Mouse (Mus musculus) neural tube, embryonic 15.5 days (tissue): ENCODE measurements at regions not wholly inside any gene's neighbourhood (a gene's known extent, or its start where the extent isn't known, plus 50 kb on each side); places are given as distances from the start of the nearest gene placed in this dataset.

ENCODE experiments used
- ATAC-seq: fragments of 200-750 bp; cut with Nextera tagmentation; 2 replicates; pipeline ENCODE4 v1.8.0; 2017; ENCODE audit warnings: mild to moderate bottlenecking, moderate TSS enrichment, moderate library complexity; ENCODE audit not compliant: low FRiP score
- H3K27ac ChIP-seq: fragments of 300-500 bp; sonication (generic); replicated peaks from 2 replicates; pipeline ENCODE4 v1.5.1; 2015; ENCODE audit warnings: mild to moderate bottlenecking, inconsistent platforms
- H3K27me3 ChIP-seq: fragments of 300-500 bp; sonication (generic); replicated peaks from 2 replicates; pipeline ENCODE4 v1.6.1; 2015; ENCODE audit warnings: inconsistent platforms
- H3K36me3 ChIP-seq: fragments of 300-500 bp; sonication (generic); 2 replicates; pipeline ENCODE4 v1.6.1; 2015; ENCODE audit warnings: inconsistent platforms
- H3K4me1 ChIP-seq: fragments of 300-500 bp; sonication (generic); 2 replicates; pipeline ENCODE4 v1.6.1; 2015; ENCODE audit warnings: inconsistent platforms
- H3K4me2 ChIP-seq: fragments of 300-500 bp; sonication (generic); 2 replicates; pipeline ENCODE4 v1.6.1; 2015; ENCODE audit warnings: inconsistent platforms, mild to moderate bottlenecking, moderate library complexity
- H3K4me3 ChIP-seq: fragments of 300-500 bp; sonication (generic); replicated peaks from 2 replicates; pipeline ENCODE4 v1.5.1; 2015; ENCODE audit warnings: mild to moderate bottlenecking, inconsistent platforms
- H3K9ac ChIP-seq: fragments of 300-500 bp; sonication (generic); replicated peaks from 2 replicates; pipeline ENCODE4 v1.6.1; 2015; ENCODE audit warnings: mild to moderate bottlenecking, inconsistent platforms
- H3K9me3 ChIP-seq: fragments of 300-500 bp; sonication (generic); replicated peaks from 2 replicates; pipeline ENCODE4 v1.6.1; 2016; ENCODE audit warnings: inconsistent platforms
- WGBS: fragments of 180-500 bp; shearing (Covaris S2); methylation state at CpG from one replicate; pipeline ENCODE4 v1.1.7; 2015; ENCODE audit warnings: mixed read lengths; 5-methylcytosine and 5-hydroxymethylcytosine counted together

GRCm38 (mm10) chr11:22669267-22669666 is 157.4 kb downstream of the Tmem17 start:
- 87% methylated on average over 4 of the region's 4 CpGs for WGBS
- no peak overlapping the region for H3K4me2 ChIP-seq
- no peaks in the 10 kb centered on the region for H3K9me3 ChIP-seq
- no peak overlapping the region for H3K27ac ChIP-seq
- no peak overlapping the region for H3K9ac ChIP-seq
- no peaks in the 10 kb centered on the region for H3K27me3 ChIP-seq
- no peak for ATAC-seq
- no peaks in the 10 kb centered on the region for H3K36me3 ChIP-seq
- no peak overlapping the region for H3K4me3 ChIP-seq
- peaks cover 11% of the 10 kb centered on the region for H3K4me1 ChIP-seq

- 29% methylated on average over 5 of the region's 5 CpGs for WGBS
- Histone ChIP-seq H3K27me3 (no peaks in the 10 kb centered on the region), H3K4me1 (peaks cover 11% of the 10 kb centered on the region), H3K9ac (no peak overlapping the region), H3K4me3 (no peak overlapping the region), H3K9me3 (no peaks in the 10 kb centered on the region), H3K36me3 (no peaks in the 10 kb centered on the region), H3K4me2 (no peak overlapping the region), H3K27ac (peak overlapping the region; percentile 65)
- ATAC-seq: peak; percentile 96
Observed at GRCm38 (mm10) chr11:22671791-22672490, 160.1 kb downstream of the Tmem17 start.

- no peaks in the 10 kb centered on the region for H3K36me3 ChIP-seq
- H3K4me2 ChIP-seq: no peak overlapping the region
- no peaks in the 10 kb centered on the region for H3K27me3 ChIP-seq
- ATAC-seq: no peak
- H3K4me3 ChIP-seq: no peak overlapping the region
- peaks cover 11% of the 10 kb centered on the region for H3K4me1 ChIP-seq
- WGBS: 80% methylated on average over 3 of the region's 3 CpGs
- H3K9me3 ChIP-seq: no peaks in the 10 kb centered on the region
- H3K9ac ChIP-seq: no peak overlapping the region
- H3K27ac ChIP-seq: no peak overlapping the region
Observed at GRCm38 (mm10) chr11:22675047-22675446, 163.2 kb downstream of the Tmem17 start.

GRCm38 (mm10) chr11:22675754-22676153 is 163.9 kb downstream of the Tmem17 start:
- ATAC-seq: no peak
- no peaks in the 10 kb centered on the region for H3K9me3 ChIP-seq
- H3K36me3 ChIP-seq: no peaks in the 10 kb centered on the region
- no peak overlapping the region for H3K27ac ChIP-seq
- peaks cover 11% of the 10 kb centered on the region for H3K4me1 ChIP-seq
- H3K27me3 ChIP-seq: no peaks in the 10 kb centered on the region
- no peak overlapping the region for H3K4me2 ChIP-seq
- H3K4me3 ChIP-seq: no peak overlapping the region
- H3K9ac ChIP-seq: no peak overlapping the region
- WGBS: 88% methylated on average over 1 of the region's 1 CpGs

GRCm38 (mm10) chr11:22677337-22677736 is 165.4 kb downstream of the Tmem17 start:
- no peaks in the 10 kb centered on the region for H3K27me3 ChIP-seq

GRCm38 (mm10) chr11:22684576-22684975 is 172.7 kb downstream of the Tmem17 start:
- no peaks in the 10 kb centered on the region for H3K9me3 ChIP-seq
- no peak for ATAC-seq
- 94% methylated on average over 4 of the region's 4 CpGs for WGBS

More at GRCm38 (mm10) chr11:22677337-22677736, 165.4 kb downstream of the Tmem17 start:
- no peaks in the 10 kb centered on the region for H3K9me3 ChIP-seq
- no peak overlapping the region for H3K27ac ChIP-seq
- ATAC-seq: no peak
- H3K36me3 ChIP-seq: no peaks in the 10 kb centered on the region
- no peak overlapping the region for H3K9ac ChIP-seq
- H3K4me1 ChIP-seq: peaks cover 3% of the 10 kb centered on the region; the same call in 1 of the 2 replicates
- no peak overlapping the region for H3K4me2 ChIP-seq
- no peak overlapping the region for H3K4me3 ChIP-seq
- 35% methylated on average over 2 of the region's 2 CpGs for WGBS

GRCm38 (mm10) chr11:22690829-22691228 is 169.9 kb downstream of the B3gnt2 start:
- Histone ChIP-seq H3K4me1 (no peaks in the 10 kb centered on the region), H3K4me2 (no peak overlapping the region), H3K4me3 (no peak overlapping the region), H3K36me3 (no peaks in the 10 kb centered on the region), H3K9ac (no peak overlapping the region), H3K9me3 (no peaks in the 10 kb centered on the region), H3K27me3 (no peaks in the 10 kb centered on the region), H3K27ac (no peak overlapping the region)
- WGBS: 93% methylated on average over 3 of the region's 3 CpGs
- no peak for ATAC-seq

More at GRCm38 (mm10) chr11:22684576-22684975, 172.7 kb downstream of the Tmem17 start:
- Histone ChIP-seq H3K9ac (no peak overlapping the region), H3K4me3 (no peak overlapping the region), H3K36me3 (no peaks in the 10 kb centered on the region), H3K27me3 (no peaks in the 10 kb centered on the region), H3K27ac (no peak overlapping the region), H3K4me1 (no peaks in the 10 kb centered on the region), H3K4me2 (no peak overlapping the region)

GRCm38 (mm10) chr11:22692281-22692857 is 168.4 kb downstream of the B3gnt2 start:
- 91% methylated on average over 5 of the region's 5 CpGs for WGBS
- H3K4me3 ChIP-seq: no peak overlapping the region
- ATAC-seq: no peak

GRCm38 (mm10) chr11:22692941-22693341 is 167.8 kb downstream of the B3gnt2 start:
- ATAC-seq: no peak
- 67% methylated on average over 1 of the region's 1 CpGs for WGBS

More at GRCm38 (mm10) chr11:22692281-22692857, 168.4 kb downstream of the B3gnt2 start:
- Histone ChIP-seq H3K9ac (no peak overlapping the region), H3K9me3 (no peaks in the 10 kb centered on the region), H3K4me2 (no peak overlapping the region), H3K27me3 (no peaks in the 10 kb centered on the region), H3K27ac (no peak overlapping the region), H3K36me3 (no peaks in the 10 kb centered on the region), H3K4me1 (no peaks in the 10 kb centered on the region)

GRCm38 (mm10) chr11:22693376-22693775 is 167.4 kb downstream of the B3gnt2 start:
- H3K4me3 ChIP-seq: no peak overlapping the region
- WGBS: 87% methylated on average over 2 of the region's 2 CpGs
- no peak overlapping the region for H3K9ac ChIP-seq
- no peak for ATAC-seq
- H3K36me3 ChIP-seq: no peaks in the 10 kb centered on the region
- no peaks in the 10 kb centered on the region for H3K9me3 ChIP-seq
- H3K4me1 ChIP-seq: peaks cover 8% of the 10 kb centered on the region
- H3K27ac ChIP-seq: no peak overlapping the region
- H3K27me3 ChIP-seq: no peaks in the 10 kb centered on the region
- no peak overlapping the region for H3K4me2 ChIP-seq

More at GRCm38 (mm10) chr11:22692941-22693341, 167.8 kb downstream of the B3gnt2 start:
- no peak overlapping the region for H3K4me2 ChIP-seq
- H3K27me3 ChIP-seq: no peaks in the 10 kb centered on the region
- no peak overlapping the region for H3K9ac ChIP-seq
- H3K4me1 ChIP-seq: peaks cover 3% of the 10 kb centered on the region
- no peaks in the 10 kb centered on the region for H3K36me3 ChIP-seq
- H3K4me3 ChIP-seq: no peak overlapping the region
- no peak overlapping the region for H3K27ac ChIP-seq
- H3K9me3 ChIP-seq: no peaks in the 10 kb centered on the region

- WGBS: 77% methylated on average over 2 of the region's 2 CpGs
- H3K27ac ChIP-seq: no peak overlapping the region
- no peaks in the 10 kb centered on the region for H3K9me3 ChIP-seq
- no peak for ATAC-seq
- H3K4me3 ChIP-seq: no peak overlapping the region
- H3K9ac ChIP-seq: no peak overlapping the region
- no peaks in the 10 kb centered on the region for H3K27me3 ChIP-seq
- peaks cover 14% of the 10 kb centered on the region for H3K4me1 ChIP-seq
- H3K4me2 ChIP-seq: no peak overlapping the region
- no peaks in the 10 kb centered on the region for H3K36me3 ChIP-seq
Observed at GRCm38 (mm10) chr11:22693984-22694383, 166.8 kb downstream of the B3gnt2 start.

GRCm38 (mm10) chr11:22694829-22695228 is 165.9 kb downstream of the B3gnt2 start:
- Histone ChIP-seq H3K4me1 (peaks cover 15% of the 10 kb centered on the region), H3K4me3 (no peak overlapping the region), H3K9me3 (no peaks in the 10 kb centered on the region), H3K36me3 (no peaks in the 10 kb centered on the region), H3K9ac (no peak overlapping the region), H3K27me3 (no peaks in the 10 kb centered on the region), H3K4me2 (no peak overlapping the region), H3K27ac (no peak overlapping the region)
- WGBS: 88% methylated on average over 5 of the region's 5 CpGs
- ATAC-seq: no peak
